Mouse (Mus musculus): ENCODE data around the gene Cacna2d3. TPM values are rescaled to one million over a fixed set of nuclear protein-coding genes. Genes with fewer than 3 reads are reported as not detected.

Cacna2d3 gene
- total RNA-seq, 2 experiments from 2014 or later: 116 to 137 TPM

DNA sequence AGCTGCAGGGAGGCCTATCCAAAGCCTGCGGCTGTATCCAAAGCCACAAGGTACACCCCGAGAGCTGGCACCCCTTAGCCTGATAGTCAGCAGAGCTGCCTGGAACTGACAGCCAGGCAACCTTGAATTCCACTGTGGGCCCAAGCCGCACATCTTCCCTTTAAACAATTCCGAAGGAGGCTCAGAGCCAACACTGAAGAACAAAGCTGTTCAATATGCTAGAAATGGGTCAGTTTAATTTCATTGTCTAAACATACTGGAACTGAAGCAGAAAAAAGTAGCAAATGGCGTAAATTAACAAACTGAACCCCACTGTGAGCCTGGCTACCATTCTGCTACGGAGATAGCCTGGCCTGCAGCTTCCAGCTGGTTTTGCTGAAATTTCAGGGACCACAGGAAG is 72.9 kb downstream of the Cacna2d3 start:
- intact Hi-C loops (cut with DNase I): loop anchor here (5.0 kb wide), 1 partner anchor 294 kb away; no protein-coding TSS in a partner anchor
- no peak for DNase-seq (ENCODE audit: low spot score in 2 of 2)

DNA sequence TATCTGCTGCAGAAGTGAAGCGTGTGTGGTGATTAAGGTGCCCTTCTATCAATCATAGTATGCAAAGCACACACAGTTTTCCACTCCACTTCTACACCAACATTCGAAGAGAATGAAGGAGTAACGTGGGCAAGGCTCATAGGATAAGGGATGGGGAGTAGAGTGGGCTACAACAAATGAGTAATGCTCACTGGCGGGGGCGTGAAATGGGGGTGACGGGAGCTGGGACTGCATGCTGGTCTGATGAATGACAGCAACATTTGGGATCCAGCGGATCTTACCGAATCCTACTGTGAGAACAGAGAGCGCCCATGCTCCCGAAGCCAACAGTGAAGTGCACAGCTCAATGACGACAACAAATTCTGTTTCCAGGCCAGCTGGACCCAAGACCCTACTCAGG is 76.2 kb downstream of the Cacna2d3 start:
- intact Hi-C loops (cut with DNase I): loop anchor here (5.0 kb wide), 1 partner anchor 297 kb away; no protein-coding TSS in a partner anchor
- DNase-seq (ENCODE audit: low spot score in 2 of 2): peak in 1 of 2 experiments; percentile 47

DNA sequence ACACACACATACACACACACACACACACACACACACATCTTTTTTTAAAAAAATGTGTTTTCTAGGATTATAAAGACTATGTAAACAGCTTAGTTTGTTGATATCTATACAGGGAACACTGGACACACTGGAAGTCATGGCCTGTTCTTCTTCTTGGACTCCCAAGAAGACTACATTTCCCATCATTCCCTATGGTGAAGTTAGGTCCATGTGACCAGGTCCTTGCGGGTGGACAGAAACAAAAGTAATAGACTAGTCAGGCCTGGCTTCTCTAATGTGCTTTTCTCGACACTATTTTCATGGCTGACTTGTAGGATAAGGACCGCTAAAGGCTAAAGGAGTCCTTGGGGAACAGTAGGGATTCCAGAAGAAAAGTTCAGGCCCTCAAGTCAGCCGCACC is 78.4 kb downstream of the Cacna2d3 start:
- DNase-seq (ENCODE audit: low spot score in 2 of 2): no peak
- intact Hi-C loops (cut with DNase I): no loop called here

DNA sequence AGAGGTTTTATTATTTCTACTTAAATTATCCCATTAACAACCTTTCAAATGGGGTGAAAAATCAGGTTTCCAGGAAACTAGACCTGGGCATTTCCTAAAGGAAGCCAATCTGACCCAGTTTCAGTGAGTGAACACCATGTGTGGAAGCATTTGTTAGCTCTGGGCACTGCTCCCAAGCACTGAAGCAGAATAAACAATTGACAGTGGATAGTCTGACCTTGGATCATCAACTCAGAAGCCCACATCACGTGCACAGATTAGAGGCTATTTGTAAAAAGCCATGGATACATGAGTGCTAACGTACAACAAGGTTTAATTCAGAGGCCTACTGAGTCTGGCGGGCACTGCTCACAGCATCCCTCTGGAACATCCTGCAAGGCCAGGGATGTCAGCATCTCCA is 82.4 kb downstream of the Cacna2d3 start:
- intact Hi-C loops (cut with DNase I): no loop called here
- peak in 1 of 2 experiments; percentile 17 for DNase-seq (ENCODE audit: low spot score in 2 of 2)

DNA sequence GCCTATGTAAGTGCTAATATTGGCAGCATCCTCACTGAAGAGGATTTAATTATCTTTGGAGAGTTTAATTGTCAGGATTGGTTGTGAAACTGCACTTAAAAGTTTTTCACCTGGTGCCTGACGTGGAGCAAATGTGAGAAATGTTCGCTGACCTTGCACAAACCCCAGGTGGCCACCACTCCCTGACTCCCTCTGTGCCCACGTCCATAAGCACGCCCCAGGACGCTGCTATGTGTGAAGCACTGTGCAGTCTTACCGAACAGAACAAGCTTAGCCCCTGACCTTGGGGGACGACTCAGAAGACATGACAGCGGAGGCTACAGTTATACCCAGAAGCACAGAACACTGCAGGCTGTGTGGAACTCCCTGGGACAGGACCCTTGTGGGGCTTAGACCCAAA is 93.5 kb downstream of the Cacna2d3 start:
- DNase-seq (ENCODE audit: low spot score in 2 of 2): no peak
- intact Hi-C loops (cut with DNase I): no loop called here

DNA sequence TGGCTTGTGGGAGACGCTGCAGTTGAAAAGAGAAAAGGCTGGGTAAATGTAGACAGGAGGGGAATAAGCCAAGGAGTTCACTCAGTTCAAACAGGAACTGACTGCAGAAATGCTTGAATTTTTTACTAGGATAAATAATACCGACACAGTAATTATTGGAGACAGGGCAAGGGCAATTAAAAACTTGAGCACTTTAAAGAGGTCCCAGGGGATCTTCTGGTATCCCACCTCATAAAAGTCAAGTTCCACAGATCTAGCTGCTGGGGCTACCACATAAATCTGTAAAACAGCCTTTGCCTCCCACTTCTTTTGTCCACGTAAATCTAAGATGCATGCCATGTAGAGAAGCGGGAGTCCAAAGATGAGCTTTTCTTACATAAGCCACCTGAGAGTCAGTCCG is 109.2 kb downstream of the Cacna2d3 start:
- DNase-seq (ENCODE audit: low spot score in 2 of 2): no peak
- intact Hi-C loops (cut with DNase I): no loop called here

DNA sequence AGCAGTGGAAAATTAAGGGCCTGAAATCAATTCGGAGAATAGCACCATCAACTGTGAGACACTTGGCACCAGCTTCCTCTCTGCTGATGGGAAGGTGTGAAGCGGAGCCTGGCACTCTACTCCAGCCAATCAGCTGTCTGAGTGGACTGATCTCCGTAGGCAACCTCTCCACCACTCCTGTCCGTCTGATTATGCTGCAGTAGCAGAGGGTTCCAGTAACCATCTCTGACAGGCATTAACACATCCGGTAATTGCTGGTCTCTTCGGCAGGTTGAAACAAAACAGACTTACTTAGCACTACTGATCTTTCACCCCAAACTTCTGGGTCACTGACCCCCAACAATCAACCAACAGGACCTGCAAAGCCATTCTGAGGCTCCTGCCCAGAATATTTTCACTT is 112.9 kb downstream of the Cacna2d3 start:
- intact Hi-C loops (cut with DNase I): no loop called here
- no peak for DNase-seq (ENCODE audit: low spot score in 2 of 2)

DNA sequence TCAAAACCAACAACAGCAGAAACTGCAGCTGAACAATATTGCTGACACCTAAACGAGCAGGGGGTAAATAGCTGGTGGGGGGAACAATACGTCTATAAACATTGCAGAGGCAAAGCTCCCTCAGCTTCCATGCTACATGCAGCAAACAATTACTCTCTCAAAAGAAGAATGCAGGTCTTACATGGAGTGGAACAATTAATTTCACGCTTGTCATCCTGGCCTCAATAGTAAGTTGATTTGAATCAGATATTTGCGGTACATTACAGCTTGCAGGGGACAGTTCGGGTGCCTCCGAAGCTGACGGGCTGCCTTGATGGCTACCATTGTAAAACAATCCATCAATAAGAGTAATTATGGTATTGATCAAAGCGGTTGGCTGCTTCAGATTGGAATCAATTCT is 122.2 kb downstream of the Cacna2d3 start:
- intact Hi-C loops (cut with DNase I): no loop called here
- no peak for DNase-seq (ENCODE audit: low spot score in 2 of 2)

DNA sequence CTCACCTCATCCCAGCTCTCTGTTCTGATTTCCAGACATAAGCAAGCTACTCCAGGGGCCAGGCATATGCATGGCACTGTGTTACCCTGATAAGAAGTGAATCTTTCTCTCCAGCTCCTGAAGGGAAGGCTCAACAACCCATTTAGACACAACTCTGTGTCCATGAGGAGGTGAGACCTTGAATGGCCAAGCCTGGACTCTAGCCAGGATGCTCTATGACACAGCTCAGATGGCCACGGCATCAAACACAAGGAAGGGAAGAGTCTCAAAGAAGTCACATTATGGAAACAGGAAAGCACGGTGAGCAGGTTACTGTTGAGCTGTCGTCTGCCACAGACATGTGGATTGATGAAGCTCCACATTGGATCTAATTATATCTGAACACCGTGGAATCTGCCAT is 128.8 kb downstream of the Cacna2d3 start:
- no peak for DNase-seq (ENCODE audit: low spot score in 2 of 2)
- intact Hi-C loops (cut with DNase I): no loop called here

DNA sequence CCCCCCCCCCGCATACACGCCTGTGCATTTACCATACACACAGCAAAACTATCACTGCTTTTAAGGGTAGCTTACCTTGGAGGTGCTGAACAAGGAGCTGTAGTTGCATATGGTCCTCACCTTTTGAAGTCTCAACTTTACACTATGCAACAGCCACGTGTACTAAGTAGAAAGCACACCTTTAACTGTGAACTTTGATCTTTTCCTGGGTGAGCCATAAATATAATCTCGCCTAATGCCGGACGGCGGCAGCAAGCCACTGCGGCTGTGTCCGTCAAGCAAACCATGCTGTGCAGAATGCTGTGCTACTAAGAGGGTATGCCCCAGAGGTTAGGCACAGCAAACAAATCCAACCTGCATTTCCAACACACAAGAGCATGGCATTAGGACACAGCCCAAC is 132.0 kb downstream of the Cacna2d3 start:
- DNase-seq (ENCODE audit: low spot score in 2 of 2): no peak
- intact Hi-C loops (cut with DNase I): no loop called here

DNA sequence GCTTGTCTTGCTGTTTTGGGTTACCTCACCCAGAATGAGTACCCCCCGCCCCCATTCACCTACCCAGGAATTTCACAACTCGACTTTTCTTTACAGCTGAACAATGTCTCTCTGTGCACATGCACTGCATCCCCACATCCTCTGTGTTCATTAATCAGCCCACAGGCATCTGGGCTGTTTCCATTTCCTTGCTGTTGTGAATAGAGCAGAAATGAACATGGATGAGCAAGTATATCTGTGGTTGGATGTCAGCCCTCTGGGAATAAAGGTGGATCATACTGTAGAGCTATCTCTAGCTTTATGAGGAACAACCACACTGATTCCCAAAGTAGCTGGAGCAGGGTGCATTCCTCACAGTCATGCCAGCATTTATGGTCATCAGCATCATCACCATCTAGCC is 139.7 kb downstream of the Cacna2d3 start:
- intact Hi-C loops (cut with DNase I): no loop called here
- DNase-seq (ENCODE audit: low spot score in 2 of 2): no peak

DNA sequence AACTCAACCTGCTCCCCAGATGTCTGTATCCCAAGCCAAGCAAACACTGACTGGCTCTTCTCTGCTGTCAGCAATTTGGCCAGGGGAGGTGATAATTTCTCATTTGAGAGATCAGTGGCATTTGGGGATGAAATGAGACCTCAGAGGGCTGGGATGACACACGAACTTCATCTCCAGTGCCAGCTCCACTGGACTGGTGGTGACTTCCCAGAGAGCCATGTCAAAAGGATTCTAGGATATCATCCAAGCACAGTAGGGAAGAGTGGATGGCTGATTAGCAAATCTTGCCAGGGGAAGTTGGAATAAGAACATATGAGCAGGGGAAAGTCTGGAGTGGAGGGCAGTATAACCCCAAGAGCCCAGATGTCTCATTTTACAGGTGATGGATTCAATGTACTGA is 143.9 kb downstream of the Cacna2d3 start:
- intact Hi-C loops (cut with DNase I): no loop called here

DNA sequence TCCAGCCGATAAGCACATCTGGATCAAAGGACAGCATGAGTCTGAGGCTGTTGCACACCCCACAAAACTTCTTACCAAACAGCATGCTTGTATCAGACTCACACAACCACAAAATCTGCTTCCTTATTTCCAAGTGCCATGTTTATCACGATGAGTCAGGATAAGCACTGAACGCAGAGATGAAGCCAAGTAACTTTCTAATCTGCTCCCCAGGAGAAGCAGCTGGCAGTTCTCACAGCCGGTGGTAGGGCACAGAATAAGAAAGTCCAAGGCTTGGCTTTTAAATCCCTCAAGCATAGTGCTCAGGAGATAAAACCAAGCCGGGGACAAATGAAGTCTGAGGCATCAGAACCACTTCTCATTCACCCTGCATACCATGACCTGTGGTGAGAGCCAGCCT is 146.1 kb downstream of the Cacna2d3 start:
- intact Hi-C loops (cut with DNase I): no loop called here
- DNase-seq (ENCODE audit: low spot score in 2 of 2): peak in 1 of 2 experiments; percentile 57

More for the DNA sequence above, 143.9 kb downstream of the Cacna2d3 start:
- no peak for DNase-seq (ENCODE audit: low spot score in 2 of 2)

DNA sequence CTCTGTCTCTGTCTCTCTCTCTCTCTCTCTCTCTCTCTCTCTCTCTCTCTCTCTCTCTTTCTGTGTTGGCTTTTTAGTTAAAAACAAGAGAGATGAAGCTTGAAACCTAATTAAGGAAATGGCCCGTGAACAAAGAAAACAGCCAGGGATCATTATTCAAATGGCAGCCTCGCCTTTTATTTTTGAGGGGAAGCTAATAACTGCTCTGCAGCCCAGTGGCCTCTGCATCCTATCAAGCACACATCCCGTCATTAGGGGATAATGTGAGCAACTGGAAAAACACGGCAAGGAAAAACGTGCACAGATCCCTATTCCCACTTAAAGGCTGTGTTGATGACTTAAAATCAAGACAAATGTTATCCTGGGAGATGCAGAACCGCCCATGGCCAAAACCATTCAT is 159.0 kb downstream of the Cacna2d3 start:
- no peak for DNase-seq (ENCODE audit: low spot score in 2 of 2)
- intact Hi-C loops (cut with DNase I): no loop called here

DNA sequence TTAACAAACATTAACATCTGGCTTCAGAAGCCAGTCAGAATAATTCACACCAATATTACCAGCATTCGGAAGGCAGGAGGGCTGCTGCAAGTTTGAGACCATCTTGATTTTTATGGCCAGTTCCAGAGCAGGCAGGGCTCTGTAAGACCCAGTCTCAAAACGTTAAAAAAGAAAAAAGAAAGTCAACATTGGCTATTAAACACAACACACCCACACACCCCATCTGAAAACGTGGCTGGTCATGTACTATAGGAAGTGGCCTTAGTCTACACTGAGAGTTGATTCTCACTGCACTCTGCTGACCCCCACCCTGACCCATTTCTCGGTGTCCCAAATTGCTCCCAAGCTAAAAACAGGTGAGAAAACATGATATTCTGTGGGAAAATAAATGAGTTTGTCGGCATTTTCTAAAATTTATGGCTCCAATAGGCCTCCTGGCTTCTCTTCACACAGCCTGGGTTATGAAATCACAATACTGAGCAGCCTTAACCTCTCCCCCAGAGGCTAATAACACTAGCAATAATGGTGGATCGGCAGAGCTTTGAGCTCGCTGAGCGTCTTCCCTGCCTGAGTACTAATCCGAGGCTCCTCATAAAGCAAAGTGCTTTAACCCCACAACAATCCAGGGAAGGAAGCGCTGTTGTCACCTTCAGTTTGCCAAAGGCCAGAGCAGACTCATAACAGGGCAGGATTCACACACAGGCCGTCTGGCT is 160.4 kb downstream of the Cacna2d3 start:
- intact Hi-C loops (cut with DNase I): no loop called here
- DNase-seq (ENCODE audit: low spot score in 2 of 2): no peak

DNA sequence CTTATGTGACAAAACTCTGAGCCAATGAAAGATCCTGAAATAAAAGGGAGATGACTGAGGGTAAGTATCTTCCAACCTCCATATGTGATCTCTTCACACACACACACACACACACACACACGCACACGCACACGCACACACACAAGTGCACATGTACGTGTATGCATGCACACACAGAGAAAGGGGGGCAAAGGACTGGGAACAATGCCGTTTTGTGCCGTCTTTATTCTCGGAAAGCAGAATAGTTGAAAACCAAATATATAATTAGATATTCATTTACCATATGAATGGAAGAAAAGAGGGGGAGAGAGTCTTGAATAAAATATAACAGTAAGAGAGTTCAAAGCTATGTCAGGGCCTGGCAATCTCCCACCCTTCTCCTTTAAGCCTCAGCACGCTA is 163.2 kb downstream of the Cacna2d3 start:
- intact Hi-C loops (cut with DNase I): loop anchor here (10.0 kb wide), 1 partner anchor 386 kb away; no protein-coding TSS in a partner anchor
- DNase-seq (ENCODE audit: low spot score in 2 of 2): no peak

DNA sequence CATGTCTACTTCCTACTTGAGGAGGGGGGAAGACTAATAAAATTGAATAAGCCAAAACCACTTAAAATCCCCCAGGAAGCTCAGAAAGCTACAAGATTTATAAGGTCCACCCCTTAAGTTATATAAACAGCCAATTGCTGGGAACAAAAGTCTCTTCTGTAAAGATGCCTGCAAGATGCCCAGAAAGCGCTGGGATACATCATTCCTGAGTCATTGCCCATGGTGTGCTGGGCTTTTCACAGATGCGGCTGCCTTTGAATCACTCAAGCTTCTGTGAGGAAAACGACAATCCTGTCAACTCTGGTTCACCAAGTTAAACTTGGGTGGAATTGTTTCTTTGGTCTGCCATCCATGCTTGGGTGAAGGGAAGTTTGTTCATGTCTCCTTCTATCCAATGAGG is 165.5 kb downstream of the Cacna2d3 start:
- peak in 1 of 2 experiments; percentile 32 for DNase-seq (ENCODE audit: low spot score in 2 of 2)
- intact Hi-C loops (cut with DNase I): loop anchor here (10.0 kb wide), 1 partner anchor 389 kb away; no protein-coding TSS in a partner anchor

DNA sequence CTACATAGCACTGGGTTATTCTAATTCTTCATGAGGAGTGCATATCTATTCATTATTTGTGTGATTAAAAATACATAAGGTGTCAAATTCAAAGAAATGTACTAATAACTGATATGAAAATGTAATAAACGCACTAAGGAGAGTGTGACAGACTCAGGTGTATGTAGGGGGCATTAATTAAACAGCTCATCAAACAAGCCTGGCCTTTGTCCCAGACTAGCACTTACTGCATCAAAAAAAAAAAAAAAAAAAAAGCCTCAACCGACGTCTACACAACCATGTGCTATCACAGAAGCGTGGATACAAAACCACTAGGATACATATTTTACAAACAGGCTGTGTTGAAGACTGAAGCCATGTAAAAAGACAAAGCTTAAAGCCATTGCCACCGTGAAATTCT is 169.2 kb downstream of the Cacna2d3 start:
- intact Hi-C loops (cut with DNase I): loop anchor here (10.0 kb wide), 1 partner anchor 392 kb away; no protein-coding TSS in a partner anchor
- DNase-seq (ENCODE audit: low spot score in 2 of 2): no peak

DNA sequence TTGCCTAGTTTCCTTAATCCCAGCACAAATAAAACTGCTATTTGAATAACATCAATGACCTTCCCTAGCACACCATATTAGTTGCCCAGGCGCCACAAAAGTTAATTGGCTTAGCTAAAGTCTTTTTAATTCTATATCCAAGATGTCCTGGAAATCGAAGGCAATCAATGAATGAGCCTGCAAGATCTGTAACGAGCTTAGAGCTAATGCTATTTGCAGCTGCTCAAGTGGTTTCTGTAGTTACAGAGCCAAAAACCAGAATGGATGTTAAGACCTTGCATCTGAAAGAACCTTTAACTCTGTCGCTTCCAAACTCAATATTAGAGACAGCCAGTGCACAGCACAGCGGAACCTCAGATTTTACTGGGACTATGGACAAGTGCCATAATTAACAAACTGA is 173.0 kb downstream of the Cacna2d3 start:
- DNase-seq (ENCODE audit: low spot score in 2 of 2): no peak
- intact Hi-C loops (cut with DNase I): no loop called here

DNA sequence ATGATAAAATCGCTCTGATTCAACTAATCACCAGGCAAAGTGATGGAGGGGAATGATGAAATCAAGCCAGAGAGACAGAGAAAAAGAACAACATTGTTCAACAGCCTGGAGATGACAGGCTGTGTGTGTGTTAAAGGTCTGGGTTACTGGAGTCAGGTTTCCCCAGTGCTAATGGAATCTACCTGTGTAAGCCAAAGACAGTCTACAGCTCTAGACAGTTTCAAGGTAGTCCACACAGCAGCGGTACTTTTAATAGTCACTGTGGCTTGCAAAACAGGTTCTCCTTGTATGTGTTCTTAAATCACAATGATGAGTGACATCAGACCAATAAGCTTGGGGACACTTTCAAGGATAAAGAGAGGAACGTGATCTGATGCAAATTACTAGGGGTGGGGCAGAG is 191.1 kb downstream of the Cacna2d3 start:
- intact Hi-C loops (cut with DNase I): no loop called here
- no peak for DNase-seq (ENCODE audit: low spot score in 2 of 2)

DNA sequence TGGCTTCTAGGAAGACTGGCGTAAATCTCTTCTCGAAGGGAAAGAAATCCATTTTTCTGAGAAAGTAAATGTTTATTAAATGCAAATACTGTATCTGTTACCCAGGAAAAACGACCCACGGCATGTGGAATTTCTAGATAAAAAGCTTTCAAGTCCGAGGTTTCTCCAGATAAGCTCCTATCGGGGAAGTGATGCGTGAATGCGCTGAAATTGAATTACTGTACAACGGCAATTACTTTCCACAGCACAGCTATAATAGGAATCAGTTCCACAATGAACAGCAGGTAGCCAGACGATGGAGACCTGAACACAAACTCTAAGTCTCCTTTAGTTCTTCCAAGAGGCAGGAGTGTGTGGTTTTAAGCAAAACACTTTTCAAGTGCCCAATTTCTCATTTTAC is 193.0 kb downstream of the Cacna2d3 start:
- DNase-seq (ENCODE audit: low spot score in 2 of 2): no peak

More for the DNA sequence above, 193.0 kb downstream of the Cacna2d3 start:
- intact Hi-C loops (cut with DNase I): no loop called here

All from left cerebral cortex, postnatal 25 days (tissue).